ENCODE assay signal across 21 mouse cellular contexts in the genomic region with DNA sequence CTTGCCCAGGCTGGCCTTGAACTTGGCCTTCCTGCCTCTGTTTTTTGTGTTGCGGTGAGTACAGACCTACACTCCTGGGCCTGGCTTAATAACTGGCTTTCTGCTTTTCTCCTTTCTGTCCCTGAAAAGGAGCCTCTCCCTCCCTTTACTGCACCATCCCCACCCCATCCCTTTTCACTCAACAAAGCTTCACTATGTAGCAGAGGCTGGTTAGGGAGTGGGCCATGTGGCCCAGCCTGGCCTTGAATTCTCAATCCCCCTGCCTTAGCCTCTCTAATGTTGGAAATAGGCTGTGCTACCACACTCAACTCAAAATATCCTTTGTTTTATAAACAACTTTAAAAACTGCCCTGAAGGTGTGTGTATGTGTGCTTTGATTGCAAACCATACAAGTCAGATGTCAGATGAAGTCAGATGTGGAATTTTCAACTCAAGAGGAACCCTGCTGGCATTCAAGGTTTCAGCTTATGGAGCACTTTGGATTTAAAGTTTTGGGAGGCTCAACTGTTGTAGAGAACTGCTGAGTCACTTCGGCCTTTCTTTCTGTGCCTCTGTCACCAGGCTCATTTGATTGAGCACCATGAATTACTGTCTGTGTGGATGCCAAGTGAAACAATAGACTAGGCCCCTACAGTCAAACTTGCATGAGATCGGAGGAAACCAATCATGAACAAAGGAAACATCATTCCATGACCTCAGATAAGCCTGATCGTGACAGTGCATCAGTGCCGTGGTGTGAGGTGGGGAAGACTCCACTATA. TPM values are rescaled to one million over a fixed set of nuclear protein-coding genes. Genes with fewer than 3 reads are reported as not detected.
DNase-seq lines count a peak whose midpoint lies in the region; ATAC-seq and TF ChIP-seq lines count a peak whose summit lies in the region.
"Had no signal": no experiment of that assay in that cellular context is flagged by ENCODE, and none has a peak within 500 bp of the region (broad histone marks: within the 10 kb centered on the region; RNA-seq: fewer than 3 reads in every experiment).

No protein-coding gene starts in this region.

- H3K27me3 ChIP-seq in forebrain, embryonic 14.5 days (replicated peaks; ENCODE audit: control insufficient read depth, insufficient read depth, low read length) = no peaks in the 10 kb centered on the region
- no peaks in the 10 kb centered on the region for H3K27me3 ChIP-seq in thymus, adult 2 months (ENCODE audit: control insufficient read depth, insufficient read depth, low read length)
- H3K27me3 ChIP-seq: CH12.LX; embryonic facial prominence, embryonic 13.5 days; heart, embryonic 15.5 days; midbrain, embryonic 12.5 days; neural tube, embryonic 12.5 days had no signal

- no peaks in the 10 kb centered on the region for H3K36me3 ChIP-seq in forebrain, embryonic 14.5 days (ENCODE audit: control insufficient read depth, insufficient read depth, low read length)
- no peaks in the 10 kb centered on the region for H3K36me3 ChIP-seq in thymus, adult 2 months (ENCODE audit: control insufficient read depth, insufficient read depth, low read length)
- H3K36me3 ChIP-seq: embryonic facial prominence, embryonic 13.5 days; heart, embryonic 15.5 days; midbrain, embryonic 12.5 days; neural tube, embryonic 12.5 days had no signal

- intact Hi-C loops in gastrocnemius, adult 2 months (cut with DNase I) = loop anchor here (10.0 kb wide), 1 partner anchor 46 kb away; no protein-coding TSS in a partner anchor

- ATAC-seq in forebrain, embryonic 14.5 days = no peak
- ATAC-seq: forebrain, embryonic 16.5 days; hindbrain, embryonic 16.5 days; intestine, embryonic 16.5 days had no signal

- H3K4me2 ChIP-seq in forebrain, embryonic 14.5 days (ENCODE audit: low read length) = no peak overlapping the region
- H3K4me2 ChIP-seq: embryonic facial prominence, embryonic 13.5 days; heart, embryonic 15.5 days; lung, embryonic 14.5 days; midbrain, embryonic 12.5 days; neural tube, embryonic 12.5 days had no signal

- H3K9ac ChIP-seq in forebrain, embryonic 14.5 days (ENCODE audit: low read length) = no peak overlapping the region
- H3K9ac ChIP-seq: embryonic facial prominence, embryonic 13.5 days; heart, embryonic 15.5 days; lung, embryonic 14.5 days; midbrain, embryonic 12.5 days; neural tube, embryonic 12.5 days had no signal

- no peaks in the 10 kb centered on the region for H3K9me3 ChIP-seq in forebrain, embryonic 14.5 days (replicated peaks; ENCODE audit: control insufficient read depth, low read length)
- H3K9me3 ChIP-seq: embryonic facial prominence, embryonic 13.5 days; heart, embryonic 15.5 days; midbrain, embryonic 12.5 days; neural tube, embryonic 12.5 days had no signal

- peaks cover 3% of the 10 kb centered on the region; the same call in 1 of the 2 replicates for H3K4me1 ChIP-seq in cortical plate, adult 2 months (ENCODE audit: control insufficient read depth, insufficient read depth, low read length)
- H3K4me1 ChIP-seq in forebrain, embryonic 14.5 days (ENCODE audit: control insufficient read depth, insufficient read depth, low read length) = no peaks in the 10 kb centered on the region
- no peaks in the 10 kb centered on the region for H3K4me1 ChIP-seq in thymus, adult 2 months (replicated peaks; ENCODE audit: control insufficient read depth, insufficient read depth, low read length)
- H3K4me1 ChIP-seq: heart, embryonic 15.5 days; midbrain, embryonic 12.5 days; neural tube, embryonic 12.5 days had no signal

- 84% methylated on average over 5 of the region's 5 CpGs for WGBS in forebrain, embryonic 14.5 days
- 93% methylated on average over 5 of the region's 5 CpGs for WGBS in thymus, adult 2 months

- no peak overlapping the region for H3K4me3 ChIP-seq in gastrocnemius, adult 2 months
- H3K4me3 ChIP-seq in cortical plate, adult 2 months (ENCODE audit: insufficient read depth, low read length) = no peak overlapping the region
- H3K4me3 ChIP-seq in forebrain, embryonic 14.5 days (ENCODE audit: low read depth, low read length) = no peak overlapping the region
- no peak overlapping the region for H3K4me3 ChIP-seq in thymus, adult 2 months (ENCODE audit: control insufficient read depth, insufficient read depth, low read length)
- H3K4me3 ChIP-seq: embryonic facial prominence, embryonic 13.5 days; heart, embryonic 15.5 days; midbrain, embryonic 12.5 days; neural tube, embryonic 12.5 days had no signal

- no peak for TF ChIP-seq CTCF in gastrocnemius, adult 2 months (IDR thresholded peaks at IDR 0.05)
- TF ChIP-seq CTCF in cortical plate, adult 2 months (IDR thresholded peaks at IDR 0.05; ENCODE audit: extremely low read depth, insufficient read depth, low read length) = no peak
- no peak for TF ChIP-seq CTCF in thymus, adult 2 months (IDR thresholded peaks at IDR 0.05; ENCODE audit: borderline replicate concordance, control insufficient read depth, extremely low read depth, insufficient read depth, low read length, poor library complexity)

- peak overlapping the region; percentile 28; the same call in 1 of the 2 replicates for H3K27ac ChIP-seq in gastrocnemius, adult 2 months
- 0 out of 2 replicates have a peak overlapping the region, but pooled peaks have one; percentile 0 for H3K27ac ChIP-seq in cortical plate, adult 2 months (ENCODE audit: insufficient read depth, low read length)
- no peak overlapping the region for H3K27ac ChIP-seq in forebrain, embryonic 14.5 days (ENCODE audit: low read depth, low read length)
- H3K27ac ChIP-seq in thymus, adult 2 months (ENCODE audit: control insufficient read depth, insufficient read depth, low read length) = no peak overlapping the region
- H3K27ac ChIP-seq: embryonic facial prominence, embryonic 13.5 days; heart, embryonic 15.5 days; kidney, postnatal 0 days; macrophage; midbrain, embryonic 12.5 days; neural tube, embryonic 12.5 days had no signal

- no peak for TF ChIP-seq POLR2A in cortical plate, adult 2 months (IDR thresholded peaks at IDR 0.05; ENCODE audit: extremely low read depth, insufficient read depth, low read length)
- no peak for TF ChIP-seq POLR2A in thymus, adult 2 months (IDR thresholded peaks at IDR 0.05; ENCODE audit: control insufficient read depth, extremely low read depth, insufficient read depth, low read length, poor library complexity)

- no peak for DNase-seq in gastrocnemius, adult 2 months
- no peak for DNase-seq in gastrocnemius, postnatal 25 days
- peak; percentile 64 for DNase-seq in 3T3-L1 (ENCODE audit: low read depth, low spot score)
- peak; percentile 78 for DNase-seq in Muller cell, postnatal 12 days (ENCODE audit: inconsistent ontology term)
- DNase-seq in forebrain, embryonic 14.5 days (ENCODE audit: low spot score) = no peak
- DNase-seq in thymus, adult 2 months = no peak
- DNase-seq: cerebellum, postnatal 10 days; lung, embryonic 14.5 days; right cerebral cortex, adult 18-20 months; thymus, postnatal 25 days had no signal

RNA-seq across cellular contexts. Expression of a gene that starts 28.1 kb away (rescaled TPM):
- 100 to 1,000 TPM; 144 to 162 TPM for total RNA-seq in gastrocnemius, adult 2 months (2021)
- total RNA-seq in gastrocnemius, postnatal 25 days (2021) = 100 to 1,000 TPM in 1 of 2 experiments, 10 to 100 TPM in 1; 98.1 to 101 TPM
- polyA plus RNA-seq in cortical plate, adult 2 months (2012; rRNA removed) = 112 and 121 TPM in 2 replicates
- 0.97 and 1.1 TPM in 2 replicates for polyA plus RNA-seq in forebrain, embryonic 14.5 days (2014; fragmentation: Nextera tagmentation; extraction: Ambion mirVana)
- 6.9 and 7.4 TPM in 2 replicates for polyA plus RNA-seq in thymus, adult 2 months (2012; rRNA removed)
- total RNA-seq: CH12.LX had no signal

Comparison
In these comparisons a context has a peak if more than half of its experiments do, and no peak if none do; other contexts are left out.
1. DNase-seq: peak in 3T3-L1 (single experiment) and Muller cell, postnatal 12 days (single experiment); none in gastrocnemius, adult 2 months (single experiment), gastrocnemius, postnatal 25 days (single experiment), forebrain, embryonic 14.5 days (single experiment) and thymus, adult 2 months (single experiment).
2. H3K27ac ChIP-seq: peak in gastrocnemius, adult 2 months (single experiment) and cortical plate, adult 2 months (single experiment); none in forebrain, embryonic 14.5 days (single experiment) and thymus, adult 2 months (single experiment).
3. RNA of a gene that starts 28.1 kb away (polyA plus RNA-seq): 112 to 121 TPM in cortical plate, adult 2 months; 6.9 to 7.4 TPM in thymus, adult 2 months and 0.97 to 1.1 TPM in forebrain, embryonic 14.5 days; every median in the first group is over 10 times any median in the second.